Mouse (Mus musculus): ENCODE results near the gene Aco1. TPM values are rescaled to one million over a fixed set of nuclear protein-coding genes. Genes with fewer than 3 reads are reported as not detected.

Gene Aco1
- polyA plus RNA-seq, 1 experiment from 2014 or later, result 51.9 TPM

GRCm38 (mm10) chr4:40144543-40144942 lies 1.7 kb downstream of the Aco1 start:
- Histone ChIP-seq H3K9ac (0 out of 2 replicates have a peak overlapping the region, but pooled peaks have one; percentile 39), H3K4me2 (replicated peaks) (peak overlapping the region; percentile 79), H3K27me3 (no peaks in the 10 kb centered on the region), H3K36me3 (peaks cover 4% of the 10 kb centered on the region), H3K4me1 (peaks cover 21% of the 10 kb centered on the region), H3K27ac (no peak overlapping the region), H3K4me3 (peak overlapping the region; percentile 80), H3K9me3 (no peaks in the 10 kb centered on the region)
- ATAC-seq (ENCODE audit: low FRiP score, low read depth), result no peak
- WGBS, result 19% methylated on average over 1 of the region's 1 CpGs

GRCm38 (mm10) chr4:40144981-40145380 lies 2.1 kb downstream of the Aco1 start:
- Histone ChIP-seq H3K9ac (no peak overlapping the region), H3K9me3 (no peaks in the 10 kb centered on the region), H3K27me3 (no peaks in the 10 kb centered on the region), H3K27ac (no peak overlapping the region), H3K36me3 (peaks cover 4% of the 10 kb centered on the region), H3K4me2 (replicated peaks) (no peak overlapping the region), H3K4me1 (peaks cover 21% of the 10 kb centered on the region), H3K4me3 (no peak overlapping the region)
- ATAC-seq (ENCODE audit: low FRiP score, low read depth), result no peak
- 77% methylated on average over 3 of the region's 3 CpGs for WGBS

GRCm38 (mm10) chr4:40148281-40148680 lies 5.4 kb downstream of the Aco1 start:
- no peaks in the 10 kb centered on the region for H3K27me3 ChIP-seq
- no peak overlapping the region for H3K27ac ChIP-seq
- H3K36me3 ChIP-seq, result peaks cover 4% of the 10 kb centered on the region
- no peaks in the 10 kb centered on the region for H3K9me3 ChIP-seq
- H3K4me2 ChIP-seq (replicated peaks), result no peak overlapping the region
- H3K4me1 ChIP-seq, result peaks cover 15% of the 10 kb centered on the region
- H3K4me3 ChIP-seq, result no peak overlapping the region
- ATAC-seq (ENCODE audit: low FRiP score, low read depth), result no peak
- WGBS, result 94% methylated on average over 5 of the region's 5 CpGs
- H3K9ac ChIP-seq, result no peak overlapping the region

- H3K9ac ChIP-seq, result no peak overlapping the region
- no peak for ATAC-seq (ENCODE audit: low FRiP score, low read depth)
- 92% methylated on average over 7 of the region's 7 CpGs for WGBS
Observed at GRCm38 (mm10) chr4:40150046-40150445, 7.2 kb downstream of the Aco1 start.

DNA sequence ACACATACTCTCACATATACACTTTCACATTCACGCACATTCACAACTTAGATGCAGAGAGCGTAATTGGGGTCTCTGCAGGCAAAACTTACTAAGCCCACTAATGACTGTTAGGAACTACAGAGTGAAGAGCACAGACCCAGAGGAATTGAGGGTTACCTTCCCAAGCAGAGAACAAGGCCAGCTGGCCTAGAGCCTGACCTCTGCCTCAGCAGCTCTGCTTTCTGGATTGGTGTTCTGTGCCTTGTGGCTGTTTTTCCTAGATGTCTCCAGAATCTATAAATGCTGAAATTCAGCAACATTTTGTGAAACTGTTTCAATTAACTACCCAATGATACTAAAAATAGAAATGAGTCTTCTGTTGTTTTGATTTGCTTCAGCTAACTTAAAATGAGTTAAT lies 9.9 kb downstream of the Aco1 start:
- Histone ChIP-seq H3K9me3 (no peaks in the 10 kb centered on the region), H3K4me3 (no peak overlapping the region), H3K4me2 (replicated peaks) (no peak overlapping the region), H3K4me1 (0 out of 2 replicates have a peak, but pooled peaks cover 3% of the 10 kb centered on the region), H3K27ac (no peak overlapping the region), H3K9ac (no peak overlapping the region), H3K36me3 (no peaks in the 10 kb centered on the region; the same call in 1 of the 2 replicates), H3K27me3 (no peaks in the 10 kb centered on the region)
- no peak for ATAC-seq (ENCODE audit: low FRiP score, low read depth)
- WGBS, result 93% methylated on average over 2 of the region's 2 CpGs

More at GRCm38 (mm10) chr4:40150046-40150445, 7.2 kb downstream of the Aco1 start:
- no peaks in the 10 kb centered on the region for H3K9me3 ChIP-seq
- H3K27me3 ChIP-seq, result no peaks in the 10 kb centered on the region
- no peak overlapping the region for H3K4me2 ChIP-seq (replicated peaks)
- no peak overlapping the region for H3K4me3 ChIP-seq
- no peak overlapping the region for H3K27ac ChIP-seq
- H3K4me1 ChIP-seq, result peaks cover 4% of the 10 kb centered on the region
- peaks cover 4% of the 10 kb centered on the region for H3K36me3 ChIP-seq

DNA sequence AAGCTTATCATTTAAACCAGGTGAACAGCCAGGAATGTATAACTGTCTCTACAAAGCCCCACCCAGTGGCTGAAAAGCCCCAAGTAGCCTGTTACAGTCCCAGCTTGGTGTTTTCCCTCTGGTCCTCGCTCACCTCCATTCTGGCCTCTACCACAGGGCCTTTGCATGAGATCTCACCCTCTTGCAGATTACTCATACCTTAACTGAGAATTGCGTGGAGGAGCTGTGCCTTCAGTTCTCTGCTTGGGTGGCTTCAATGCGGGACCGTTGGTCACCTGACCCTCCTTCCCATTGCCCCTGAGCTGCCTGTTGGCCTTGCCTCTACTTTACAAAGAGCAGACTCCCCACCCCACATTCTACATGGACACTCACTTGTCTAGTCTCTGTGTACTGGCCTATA lies 10.6 kb downstream of the Aco1 start:
- Histone ChIP-seq H3K4me3 (no peak overlapping the region), H3K36me3 (no peaks in the 10 kb centered on the region), H3K27ac (no peak overlapping the region), H3K4me1 (0 out of 2 replicates have a peak, but pooled peaks cover 3% of the 10 kb centered on the region), H3K27me3 (no peaks in the 10 kb centered on the region), H3K4me2 (replicated peaks) (no peak overlapping the region), H3K9me3 (no peaks in the 10 kb centered on the region), H3K9ac (no peak overlapping the region)
- no peak for ATAC-seq (ENCODE audit: low FRiP score, low read depth)
- WGBS, result 93% methylated on average over 4 of the region's 4 CpGs

DNA sequence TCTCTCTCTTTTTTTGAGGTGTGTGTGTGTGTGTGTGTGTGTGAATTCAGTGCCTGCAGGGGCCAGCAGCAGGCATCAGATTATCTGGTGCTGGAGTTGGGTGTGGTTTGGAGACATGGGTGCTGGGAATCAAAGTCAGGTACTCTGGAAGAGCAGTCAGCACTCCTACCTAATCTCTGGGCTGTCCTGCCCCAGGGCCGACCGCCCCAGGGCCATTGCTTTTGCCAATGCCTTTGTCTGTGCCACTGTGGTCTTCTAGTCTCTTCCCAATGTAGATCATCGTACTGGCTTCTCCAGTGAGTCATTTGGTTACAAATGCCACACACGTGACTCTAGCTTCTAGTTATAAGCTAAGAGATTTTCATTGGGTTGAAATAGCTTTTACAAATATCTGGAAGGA lies 11.9 kb downstream of the Aco1 start:
- Histone ChIP-seq H3K9me3 (no peaks in the 10 kb centered on the region), H3K27me3 (no peaks in the 10 kb centered on the region), H3K4me1 (0 out of 2 replicates have a peak, but pooled peaks cover 3% of the 10 kb centered on the region), H3K4me2 (replicated peaks) (no peak overlapping the region), H3K9ac (no peak overlapping the region), H3K27ac (no peak overlapping the region), H3K36me3 (no peaks in the 10 kb centered on the region), H3K4me3 (no peak overlapping the region)
- no peak for ATAC-seq (ENCODE audit: low FRiP score, low read depth)
- WGBS, result 86% methylated on average over 4 of the region's 4 CpGs

- Histone ChIP-seq H3K36me3 (no peaks in the 10 kb centered on the region), H3K4me3 (no peak overlapping the region), H3K27ac (no peak overlapping the region), H3K4me2 (replicated peaks) (no peak overlapping the region), H3K9ac (no peak overlapping the region), H3K27me3 (no peaks in the 10 kb centered on the region), H3K9me3 (0 out of 2 replicates have a peak, but pooled peaks cover 1% of the 10 kb centered on the region), H3K4me1 (0 out of 2 replicates have a peak, but pooled peaks cover 3% of the 10 kb centered on the region)
- ATAC-seq (ENCODE audit: low FRiP score, low read depth), result no peak
- 95% methylated on average over 13 of the region's 13 CpGs for WGBS
Observed at GRCm38 (mm10) chr4:40155467-40155999, 12.7 kb downstream of the Aco1 start.

- H3K27me3 ChIP-seq, result no peaks in the 10 kb centered on the region
- H3K4me1 ChIP-seq, result 0 out of 2 replicates have a peak, but pooled peaks cover 3% of the 10 kb centered on the region
- peaks cover 4% of the 10 kb centered on the region for H3K36me3 ChIP-seq
- no peak for ATAC-seq (ENCODE audit: low FRiP score, low read depth)
- 0 out of 2 replicates have a peak, but pooled peaks cover 6% of the 10 kb centered on the region for H3K9me3 ChIP-seq
- no peak overlapping the region for H3K9ac ChIP-seq
- WGBS, result 69% methylated on average over 2 of the region's 2 CpGs
- no peak overlapping the region for H3K4me3 ChIP-seq
- H3K27ac ChIP-seq, result no peak overlapping the region
- no peak overlapping the region for H3K4me2 ChIP-seq (replicated peaks)
Observed at GRCm38 (mm10) chr4:40156153-40156552, 13.3 kb downstream of the Aco1 start.

DNA sequence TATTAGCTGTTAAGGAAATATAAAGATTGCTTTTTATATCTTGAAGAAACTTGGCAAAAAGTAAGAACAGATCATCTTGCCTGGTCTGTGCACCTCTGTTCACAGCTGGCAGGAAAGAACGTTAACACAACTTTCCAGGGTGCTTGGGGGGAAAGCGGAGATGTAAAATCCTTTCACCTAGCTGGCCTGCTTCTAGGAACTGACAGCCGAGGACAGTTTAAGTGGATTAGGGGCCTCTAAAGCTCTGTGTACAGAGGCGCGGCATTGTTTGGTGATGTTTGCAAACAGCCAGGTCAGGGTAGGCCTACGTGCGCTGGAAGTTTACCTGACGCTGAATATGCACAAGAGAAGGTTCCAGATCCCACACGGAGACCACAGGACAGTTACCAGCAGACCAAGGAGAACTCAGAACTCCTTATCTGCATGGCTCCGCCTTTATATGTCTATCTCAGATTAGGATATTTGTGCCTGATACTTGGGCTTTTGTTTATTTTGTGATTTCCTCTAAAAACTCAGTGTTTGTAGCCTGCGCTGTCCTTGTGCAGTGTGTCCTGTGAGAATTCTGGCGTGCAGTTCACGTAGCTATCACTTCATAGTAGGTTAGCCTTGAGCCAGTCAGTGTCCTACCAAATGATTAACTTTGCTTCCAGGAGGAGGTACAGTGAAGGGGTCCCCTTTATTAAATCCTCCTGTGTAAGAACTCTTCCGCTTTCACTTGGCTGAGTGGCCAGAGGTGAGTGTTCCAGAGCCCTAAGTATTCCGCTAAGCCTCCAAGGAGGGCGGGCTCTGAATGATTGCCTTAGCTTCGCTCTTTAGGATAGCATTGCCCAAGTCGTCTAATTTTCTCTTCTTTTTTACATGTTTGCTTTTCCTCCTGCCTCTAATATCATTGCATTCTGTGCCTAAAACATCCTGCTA lies 14.0 kb downstream of the Aco1 start:
- Histone ChIP-seq H3K36me3 (peaks cover 4% of the 10 kb centered on the region), H3K27ac (no peak overlapping the region), H3K4me2 (replicated peaks) (no peak overlapping the region), H3K4me1 (0 out of 2 replicates have a peak, but pooled peaks cover 3% of the 10 kb centered on the region), H3K9me3 (0 out of 2 replicates have a peak, but pooled peaks cover 6% of the 10 kb centered on the region), H3K9ac (no peak overlapping the region), H3K4me3 (no peak overlapping the region), H3K27me3 (no peaks in the 10 kb centered on the region)
- ATAC-seq (ENCODE audit: low FRiP score, low read depth), result no peak
- WGBS, result 78% methylated on average over 18 of the region's 18 CpGs

GRCm38 (mm10) chr4:40157500-40158223 lies 14.8 kb downstream of the Aco1 start:
- Histone ChIP-seq H3K9me3 (0 out of 2 replicates have a peak, but pooled peaks cover 6% of the 10 kb centered on the region), H3K36me3 (peaks cover 4% of the 10 kb centered on the region), H3K4me1 (0 out of 2 replicates have a peak, but pooled peaks cover 3% of the 10 kb centered on the region), H3K4me3 (no peak overlapping the region), H3K4me2 (replicated peaks) (no peak overlapping the region), H3K9ac (no peak overlapping the region), H3K27ac (no peak overlapping the region), H3K27me3 (no peaks in the 10 kb centered on the region)
- 76% methylated on average over 5 of the region's 5 CpGs for WGBS
- no peak for ATAC-seq (ENCODE audit: low FRiP score, low read depth)

- 0 out of 2 replicates have a peak, but pooled peaks cover 3% of the 10 kb centered on the region for H3K4me1 ChIP-seq
- H3K9me3 ChIP-seq, result 0 out of 2 replicates have a peak, but pooled peaks cover 6% of the 10 kb centered on the region
- H3K36me3 ChIP-seq, result peaks cover 4% of the 10 kb centered on the region
- no peaks in the 10 kb centered on the region for H3K27me3 ChIP-seq
- ATAC-seq (ENCODE audit: low FRiP score, low read depth), result no peak
- no peak overlapping the region for H3K4me3 ChIP-seq
- H3K4me2 ChIP-seq (replicated peaks), result no peak overlapping the region
- no peak overlapping the region for H3K9ac ChIP-seq
- 90% methylated on average over 5 of the region's 5 CpGs for WGBS
- no peak overlapping the region for H3K27ac ChIP-seq
Observed at GRCm38 (mm10) chr4:40158224-40158540, 15.3 kb downstream of the Aco1 start.
